Mouse (Mus musculus): ENCODE results near the gene Sptbn1.

DNA sequence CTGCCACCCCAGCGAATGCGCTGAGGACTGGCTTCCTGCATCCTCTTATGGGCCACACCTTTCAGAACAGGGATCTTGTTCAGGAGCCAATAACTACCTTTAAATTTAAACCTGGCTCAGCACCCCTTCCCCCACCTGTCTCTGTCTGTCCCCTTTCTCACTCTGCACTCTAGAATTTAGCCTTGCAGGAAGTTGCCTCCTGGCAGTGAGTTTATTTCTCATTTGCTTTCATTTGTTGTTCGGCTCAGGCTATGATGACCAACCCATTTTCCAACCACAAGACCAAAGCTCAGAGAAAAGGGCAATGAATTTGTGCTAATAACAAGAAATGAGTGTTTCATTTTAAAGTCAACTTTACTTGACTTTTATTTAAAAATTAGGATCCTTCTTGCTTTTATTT lies 77.9 kb downstream of the Sptbn1 start:
- TF ChIP-seq CTCF (conservative IDR thresholded peaks at IDR 0.05; ENCODE audit: low read length), result no peak
- no peak for TF ChIP-seq POU5F1 (IDR thresholded peaks at IDR 0.05; ENCODE audit: borderline replicate concordance, low read length)

Measured in E14TG2a.4 (cell line).